Mouse (Mus musculus) spleen, adult 2 months (tissue): ENCODE results near the gene Trim59. TPM values are rescaled to one million over a fixed set of nuclear protein-coding genes. Genes with fewer than 3 reads are reported as not detected.

Experiments
- DNase-seq, 2 experiments: peaks; one replicate each; pipeline versions ENCODE4 v3.0.0 to v3.0.0-alpha.2; 2012 to 2021; ENCODE audit warnings: low spot score in 2 of 2, low read depth in 1 of 2
- H3K27ac ChIP-seq: fragments of 200-500 bp; 2 replicates; pipeline ENCODE4 v1.5.1; 2012; ENCODE audit warnings: low read length, inconsistent platforms; ENCODE audit not compliant: insufficient read depth
- H3K27me3 ChIP-seq: fragments of 200-500 bp; 2 replicates; pipeline ENCODE4 v1.6.1; 2012; ENCODE audit warnings: mild to moderate bottlenecking, moderate library complexity, low read length, inconsistent platforms; ENCODE audit not compliant: control insufficient read depth, insufficient read depth
- H3K36me3 ChIP-seq: fragments of 200-500 bp; 2 replicates; pipeline ENCODE4 v1.6.1; 2012; ENCODE audit warnings: mild to moderate bottlenecking, low read length, inconsistent platforms; ENCODE audit not compliant: control insufficient read depth, insufficient read depth
- H3K4me1 ChIP-seq: fragments of 200-500 bp; 2 replicates; pipeline ENCODE4 v1.6.1; 2011; ENCODE audit warnings: inconsistent platforms; ENCODE audit not compliant: control insufficient read depth, insufficient read depth, insufficient read length
- H3K4me3 ChIP-seq: fragments of 200-500 bp; 2 replicates; pipeline ENCODE4 v1.5.1; 2011; ENCODE audit warnings: mild to moderate bottlenecking, inconsistent platforms; ENCODE audit not compliant: insufficient read depth, insufficient read length; ENCODE audit errors: extremely low read depth
- CTCF ChIP-seq: fragments of 200-500 bp; IDR thresholded peaks from 2 replicates; pipeline ENCODE4 v1.5.1; 2011; ENCODE audit warnings: mild to moderate bottlenecking, inconsistent platforms; ENCODE audit not compliant: insufficient read depth, insufficient read length, insufficient replicate concordance; ENCODE audit errors: extremely low read depth
- POLR2A ChIP-seq: fragments of 200-500 bp; IDR thresholded peaks from 2 replicates; pipeline ENCODE4 v1.6.1; 2011; ENCODE audit warnings: low read depth, low read length, inconsistent platforms
- WGBS: fragments of 180-500 bp; shearing (Covaris S2); methylation state at CpG from one replicate; pipeline ENCODE4 v1.1.7; 2018; 5-methylcytosine and 5-hydroxymethylcytosine counted together
- polyA plus RNA-seq: library from polyadenylated mRNA; depleted of rRNA; stranded (reverse); fragments of >200 nt; gene quantifications from 2 replicates; pipeline ENCODE4 v1.2.3, GENCODE M21; 2012; rRNA removed

Gene Trim59
- polyA plus RNA-seq, 1 experiment = 3.7 TPM

DNA sequence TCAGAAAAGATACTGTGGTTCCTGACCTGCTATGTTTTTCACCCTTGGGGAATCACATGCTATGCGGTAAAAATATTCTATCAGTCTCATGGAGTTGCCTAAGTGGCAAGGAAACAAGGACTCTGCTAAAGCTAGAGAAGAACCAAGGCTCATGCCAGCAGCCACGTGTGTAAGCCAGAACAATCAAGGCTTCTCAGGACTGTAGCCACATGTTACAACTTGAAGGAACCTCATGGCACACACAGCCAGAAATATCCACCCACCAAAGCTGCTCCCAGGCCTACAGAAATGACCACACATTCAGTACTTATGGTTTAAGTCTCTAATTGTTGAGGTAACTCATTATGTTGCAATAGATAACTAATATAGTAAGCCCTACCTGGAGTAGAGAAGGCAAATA is 58.0 kb downstream of the Trim59 start:
- TF ChIP-seq POLR2A (no peak), CTCF (no peak)
- Histone ChIP-seq H3K4me3 (no peak overlapping the region), H3K27ac (no peak overlapping the region), H3K27me3 (no peaks in the 10 kb centered on the region), H3K36me3 (peaks cover 7% of the 10 kb centered on the region; the same call in 1 of the 2 replicates), H3K4me1 (no peaks in the 10 kb centered on the region)
- WGBS = 93% methylated on average over 2 of the region's 2 CpGs
- no peak for DNase-seq

Other genes with a start within 250 kb of the Trim59 start
- 1.8 and 3.1 TPM in 2 replicates for gene 1110032F04Rik, start 175.2 kb downstream of the Trim59 start, polyA plus RNA-seq
- gene Ift80, start 40.2 kb downstream of the Trim59 start, polyA plus RNA-seq = 2.6 and 3.1 TPM in 2 replicates
- gene Smc4, start 40.0 kb downstream of the Trim59 start, polyA plus RNA-seq = 10.8 and 15.6 TPM in 2 replicates
- 7.9 and 8.2 TPM in 2 replicates for gene Kpna4, start 82.4 kb upstream of the Trim59 start, polyA plus RNA-seq
- 0.07 TPM in 1 of 2 replicates, not detected in the other for gene Arl14, start 177.7 kb upstream of the Trim59 start, polyA plus RNA-seq